Mouse (Mus musculus): ENCODE measurements around the gene Bnip2.
A peak's percentile ranks its signal among the peaks of the same experiment; 100 is the strongest.

The Bnip2 gene

DNA sequence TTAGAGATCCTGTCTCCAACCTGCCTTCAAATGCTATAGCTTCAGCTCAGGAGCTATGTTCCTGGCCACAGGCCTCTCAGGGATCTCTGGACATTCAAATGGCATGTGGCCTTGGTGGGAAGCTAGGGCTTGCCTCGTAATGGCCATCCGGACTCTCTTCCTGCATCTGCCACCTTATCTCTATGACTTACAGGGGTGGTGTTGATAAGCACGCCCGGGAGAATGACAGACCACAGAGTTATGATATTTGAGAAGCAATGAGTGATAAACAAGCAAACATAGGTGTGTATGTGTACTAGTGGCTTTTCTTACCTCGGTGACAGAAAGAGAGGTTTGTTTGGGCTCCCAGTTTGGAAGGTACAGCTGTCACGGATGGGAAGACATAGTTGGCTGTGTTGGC is 57.0 kb downstream of the Bnip2 start:
- no peak for DNase-seq (ENCODE audit: extremely low spot score, low read depth, low spot score)

DNA sequence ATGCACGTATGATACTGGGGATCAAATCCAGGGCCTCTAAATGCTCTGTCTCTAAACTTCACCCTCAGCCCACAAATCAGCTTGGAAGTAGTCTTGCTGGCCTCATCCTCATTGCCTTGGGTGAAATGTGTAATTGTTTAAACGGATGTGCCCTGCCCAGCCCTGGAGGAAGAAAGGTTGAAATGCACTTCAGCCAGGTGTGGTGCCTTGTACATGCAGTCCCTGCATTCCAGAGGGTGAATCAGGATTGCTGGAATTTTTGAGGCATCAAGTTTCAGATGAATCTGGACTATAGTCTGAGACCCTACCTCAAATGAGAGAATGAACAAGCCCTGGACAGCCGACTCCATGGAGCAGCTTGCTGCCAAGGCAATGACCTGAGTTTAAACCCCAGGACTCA is 58.6 kb downstream of the Bnip2 start:
- peak; percentile 33 for DNase-seq (ENCODE audit: extremely low spot score, low read depth, low spot score)

- no peak for DNase-seq (ENCODE audit: extremely low spot score, low read depth, low spot score)
Observed at GRCm38 (mm10) chr9:70048280-70048679, 59.0 kb downstream of the Bnip2 start.

DNA sequence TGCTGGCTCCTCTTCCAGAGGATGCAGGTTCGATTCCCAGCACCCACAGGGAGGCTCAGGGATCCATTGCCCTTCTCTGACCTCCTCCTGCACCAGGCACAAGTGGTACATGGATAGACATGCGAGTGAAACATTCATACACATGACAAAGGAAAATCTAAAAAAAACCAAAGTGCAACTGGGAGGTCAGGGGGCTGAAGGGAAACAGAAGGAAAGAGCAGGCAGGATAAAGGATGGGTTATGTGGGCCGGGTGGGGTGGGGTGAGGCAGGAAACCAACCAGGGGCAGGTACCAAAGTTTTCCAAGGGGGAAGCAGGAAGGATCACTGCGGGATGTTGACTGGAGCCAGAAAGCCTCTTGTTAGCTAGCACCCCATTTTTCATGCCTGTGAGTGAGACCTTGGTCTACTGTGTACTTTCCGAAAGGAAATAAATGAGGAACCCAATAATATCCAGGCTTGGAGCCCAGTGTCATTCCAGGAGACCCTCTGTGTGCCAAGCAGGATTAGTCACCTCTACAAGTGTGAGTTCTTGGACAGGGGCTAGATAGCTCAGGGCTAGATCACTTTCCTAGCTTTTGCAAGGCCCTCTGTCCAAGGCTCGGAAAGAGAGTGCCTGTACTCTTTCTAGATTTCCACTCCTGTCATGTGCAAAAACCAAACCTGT is 59.6 kb downstream of the Bnip2 start:
- DNase-seq (ENCODE audit: extremely low spot score, low read depth, low spot score), result no peak

- DNase-seq (ENCODE audit: extremely low spot score, low read depth, low spot score), result no peak
Observed at GRCm38 (mm10) chr9:70049416-70049783, 60.1 kb downstream of the Bnip2 start.

DNA sequence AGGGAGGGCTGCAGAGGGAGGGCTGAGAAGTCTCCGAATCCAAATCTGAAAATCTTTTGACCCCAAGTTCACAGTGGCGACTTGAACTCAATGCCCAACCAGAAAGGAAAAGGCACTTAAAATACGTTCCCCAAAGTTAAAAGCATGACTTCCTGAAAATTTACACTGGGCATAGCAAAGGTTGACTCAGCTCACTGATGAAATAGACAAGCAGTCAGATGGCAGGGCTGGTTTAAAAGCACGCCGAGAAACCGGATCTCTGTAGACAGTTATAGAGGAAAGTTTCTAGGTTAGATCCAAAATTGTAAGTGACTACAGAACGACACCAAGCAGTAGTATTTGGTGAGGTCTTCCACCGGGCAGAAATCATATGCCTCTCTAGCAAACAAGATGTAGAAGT is 60.6 kb downstream of the Bnip2 start:
- no peak for DNase-seq (ENCODE audit: extremely low spot score, low read depth, low spot score)

DNA sequence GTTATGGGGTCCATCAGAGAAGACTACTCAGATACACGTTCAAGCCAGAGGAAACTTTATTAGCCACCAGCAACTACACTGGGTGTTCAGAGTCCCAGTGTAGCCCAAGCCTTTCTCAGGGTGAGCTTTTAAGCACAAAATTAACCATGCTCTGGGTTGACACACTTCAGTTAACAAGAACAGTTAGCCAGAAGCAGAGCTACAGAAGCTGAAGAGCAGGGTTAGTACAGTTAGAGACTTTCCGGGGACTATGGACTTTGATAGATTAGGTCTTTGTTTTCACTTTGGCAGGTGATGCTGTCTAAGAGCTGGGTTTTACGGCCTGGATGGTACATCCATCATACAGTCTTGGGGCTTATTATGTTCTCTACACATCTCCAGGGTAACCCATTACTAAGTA is 63.5 kb downstream of the Bnip2 start:
- DNase-seq (ENCODE audit: extremely low spot score, low read depth, low spot score), result no peak

GRCm38 (mm10) chr9:70053411-70053810 is 64.1 kb downstream of the Bnip2 start:
- no peak for DNase-seq (ENCODE audit: extremely low spot score, low read depth, low spot score)

Measured in hindlimb bud, embryonic 11.5 days (tissue).